ENCODE assay signal across 30 mouse cellular contexts in genomic region chr2:165475850-165476249, GRCm38 (mm10). TPM values are rescaled to one million over a fixed set of nuclear protein-coding genes. Genes with fewer than 3 reads are reported as not detected.
DNase-seq lines count a peak whose midpoint lies in the region; ATAC-seq and TF ChIP-seq lines count a peak whose summit lies in the region.
"Had no signal": no experiment of that assay in that cellular context is flagged by ENCODE, and none has a peak within 500 bp of the region (broad histone marks: within the 10 kb centered on the region; RNA-seq: fewer than 3 reads in every experiment).

No protein-coding gene starts in this region.

- WGBS in forebrain, embryonic 10.5 days, result 65% methylated on average over 5 of the region's 5 CpGs
- 55% methylated on average over 5 of the region's 5 CpGs for WGBS in forebrain, postnatal 0 days
- 41% methylated on average over 5 of the region's 5 CpGs for WGBS in kidney, adult 2 months
- 45% methylated on average over 5 of the region's 5 CpGs for WGBS in kidney, postnatal 0 days
- WGBS in midbrain, embryonic 11.5 days, result 58% methylated on average over 5 of the region's 5 CpGs
- 43% methylated on average over 5 of the region's 5 CpGs for WGBS in midbrain, embryonic 16.5 days

- no peak overlapping the region for H3K9ac ChIP-seq in forebrain, postnatal 0 days
- no peak overlapping the region for H3K9ac ChIP-seq in kidney, postnatal 0 days (ENCODE audit: low read depth, low read length)
- H3K9ac ChIP-seq in midbrain, embryonic 11.5 days (ENCODE audit: low read length), result no peak overlapping the region
- H3K9ac ChIP-seq in midbrain, embryonic 16.5 days (ENCODE audit: low read depth, low read length), result no peak overlapping the region
- H3K9ac ChIP-seq: embryonic facial prominence, embryonic 13.5 days; embryonic facial prominence, embryonic 15.5 days; forebrain, embryonic 13.5 days; forebrain, embryonic 15.5 days had no signal

- H3K4me3 ChIP-seq in forebrain, embryonic 10.5 days, result no peak overlapping the region
- H3K4me3 ChIP-seq in forebrain, postnatal 0 days (ENCODE audit: low read depth, low read length), result no peak overlapping the region
- no peak overlapping the region for H3K4me3 ChIP-seq in kidney, adult 2 months (ENCODE audit: insufficient read depth, low read depth, low read length)
- H3K4me3 ChIP-seq in kidney, postnatal 0 days (replicated peaks; ENCODE audit: low read depth, low read length), result no peak overlapping the region
- H3K4me3 ChIP-seq in midbrain, embryonic 11.5 days (ENCODE audit: low read depth, low read length), result no peak overlapping the region
- no peak overlapping the region for H3K4me3 ChIP-seq in midbrain, embryonic 16.5 days (ENCODE audit: low read depth, low read length)
- H3K4me3 ChIP-seq: embryonic facial prominence, embryonic 13.5 days; embryonic facial prominence, embryonic 15.5 days; erythroblast, embryonic 14.5 days; forebrain, embryonic 13.5 days; forebrain, embryonic 15.5 days had no signal

- ATAC-seq in forebrain, postnatal 0 days, result no peak
- ATAC-seq in kidney, postnatal 0 days (replicated peaks; ENCODE audit: low FRiP score, low read depth), result 0 out of 2 replicates have a peak, but pooled peaks have one; percentile 7
- ATAC-seq in midbrain, embryonic 11.5 days (ENCODE audit: low FRiP score), result no peak
- ATAC-seq in midbrain, embryonic 16.5 days, result no peak
- ATAC-seq: activated CD4-positive, CD25-positive, alpha-beta regulatory T cell, adult 4 months; CD4-positive, CD25-positive, alpha-beta regulatory T cell, adult 4 months; forebrain, embryonic 13.5 days; forebrain, embryonic 15.5 days; Patski had no signal

- H3K4me1 ChIP-seq in forebrain, embryonic 10.5 days, result peaks cover 24% of the 10 kb centered on the region
- no peaks in the 10 kb centered on the region for H3K4me1 ChIP-seq in forebrain, postnatal 0 days (ENCODE audit: insufficient read depth)
- H3K4me1 ChIP-seq in kidney, adult 2 months (ENCODE audit: control insufficient read depth, insufficient read depth, low read length), result peaks cover 8% of the 10 kb centered on the region; the same call in 1 of the 2 replicates
- H3K4me1 ChIP-seq in kidney, postnatal 0 days (replicated peaks; ENCODE audit: insufficient read depth, low read length), result no peaks in the 10 kb centered on the region; the same call in 1 of the 2 replicates
- H3K4me1 ChIP-seq in midbrain, embryonic 11.5 days (ENCODE audit: control insufficient read depth, insufficient read depth, low read length), result peaks cover 5% of the 10 kb centered on the region
- no peaks in the 10 kb centered on the region for H3K4me1 ChIP-seq in midbrain, embryonic 16.5 days (ENCODE audit: control insufficient read depth, insufficient read depth, low read length)

- no peak for TF ChIP-seq POLR2A in kidney, adult 2 months (IDR thresholded peaks at IDR 0.05; ENCODE audit: low read depth, low read length)

- no peak overlapping the region for H3K4me2 ChIP-seq in forebrain, postnatal 0 days (ENCODE audit: low read depth)
- H3K4me2 ChIP-seq in kidney, postnatal 0 days (ENCODE audit: low read length), result no peak overlapping the region
- no peak overlapping the region for H3K4me2 ChIP-seq in midbrain, embryonic 11.5 days
- H3K4me2 ChIP-seq in midbrain, embryonic 16.5 days (ENCODE audit: low read length), result no peak overlapping the region
- H3K4me2 ChIP-seq: embryonic facial prominence, embryonic 13.5 days; embryonic facial prominence, embryonic 15.5 days; forebrain, embryonic 13.5 days; forebrain, embryonic 15.5 days had no signal

- peaks cover 38% of the 10 kb centered on the region for H3K27me3 ChIP-seq in forebrain, embryonic 10.5 days (ENCODE audit: poor library complexity, severe bottlenecking)
- H3K27me3 ChIP-seq in forebrain, postnatal 0 days (ENCODE audit: insufficient read depth, low read length), result no peaks in the 10 kb centered on the region
- no peaks in the 10 kb centered on the region for H3K27me3 ChIP-seq in kidney, adult 2 months (replicated peaks; ENCODE audit: control insufficient read depth, insufficient read depth, low read length)
- H3K27me3 ChIP-seq in kidney, postnatal 0 days (ENCODE audit: insufficient read depth, low read length), result peaks cover 13% of the 10 kb centered on the region; the same call in 1 of the 2 replicates
- H3K27me3 ChIP-seq in midbrain, embryonic 11.5 days (ENCODE audit: control insufficient read depth, insufficient read depth, low read length), result peaks cover 9% of the 10 kb centered on the region
- H3K27me3 ChIP-seq in midbrain, embryonic 16.5 days (ENCODE audit: control insufficient read depth, insufficient read depth, low read depth, low read length), result peaks cover 16% of the 10 kb centered on the region; the same call in 1 of the 2 replicates
- H3K27me3 ChIP-seq: Patski had no signal

- TF ChIP-seq CTCF in forebrain, postnatal 0 days (IDR thresholded peaks at IDR 0.05; ENCODE audit: low read depth), result no peak
- no peak for TF ChIP-seq CTCF in kidney, adult 2 months (conservative IDR thresholded peaks at IDR 0.05; ENCODE audit: insufficient read depth, insufficient read length, low read depth, low read length)
- no peak for TF ChIP-seq CTCF in kidney, postnatal 0 days (IDR thresholded peaks at IDR 0.05; ENCODE audit: low read depth)

- no peak for DNase-seq in forebrain, embryonic 10.5 days (ENCODE audit: extremely low spot score, low spot score)
- DNase-seq in forebrain, postnatal 0 days, result no peak
- peak; percentile 50 for DNase-seq in kidney, adult 2 months
- no peak for DNase-seq in kidney, postnatal 36 days
- no peak for DNase-seq in kidney, postnatal 0 days (ENCODE audit: low spot score)
- no peak for DNase-seq in kidney, postnatal 10 days
- peak; percentile 79 for DNase-seq in midbrain, embryonic 11.5 days (ENCODE audit: low spot score, missing footprints)
- DNase-seq: adrenal gland, adult 8-10 months; adrenal gland, postnatal 14 days; adrenal gland, postnatal 36 days; B cell, adult 2 months; cerebellum, adult 11 months; cerebellum, adult 18-20 months; cerebellum, adult 8-10 months; cerebellum, adult 9-11 months; cerebellum, postnatal 14 days; cerebellum, postnatal 36 days; embryo, embryonic 11 days had no signal

- H3K36me3 ChIP-seq in forebrain, embryonic 10.5 days (replicated peaks), result no peaks in the 10 kb centered on the region
- no peaks in the 10 kb centered on the region for H3K36me3 ChIP-seq in forebrain, postnatal 0 days (ENCODE audit: insufficient read depth)
- no peaks in the 10 kb centered on the region for H3K36me3 ChIP-seq in kidney, adult 2 months (ENCODE audit: control insufficient read depth, insufficient read depth, low read length)
- no peaks in the 10 kb centered on the region for H3K36me3 ChIP-seq in kidney, postnatal 0 days (ENCODE audit: insufficient read depth, low read length)
- no peaks in the 10 kb centered on the region for H3K36me3 ChIP-seq in midbrain, embryonic 11.5 days (ENCODE audit: control insufficient read depth, insufficient read depth, low read length)
- no peaks in the 10 kb centered on the region for H3K36me3 ChIP-seq in midbrain, embryonic 16.5 days (ENCODE audit: control insufficient read depth, insufficient read depth, low read length)
- H3K36me3 ChIP-seq: embryonic facial prominence, embryonic 13.5 days; embryonic facial prominence, embryonic 15.5 days; forebrain, embryonic 15.5 days; G1E had no signal

- peak overlapping the region; percentile 32; the same call in 1 of the 2 replicates for H3K27ac ChIP-seq in forebrain, embryonic 10.5 days
- H3K27ac ChIP-seq in forebrain, postnatal 0 days (ENCODE audit: low read depth, low read length), result no peak overlapping the region
- peak overlapping the region; percentile 22; the same call in 1 of the 2 replicates for H3K27ac ChIP-seq in kidney, adult 2 months (ENCODE audit: insufficient read depth, low read depth, low read length)
- H3K27ac ChIP-seq in kidney, postnatal 0 days, result no peak overlapping the region
- no peak overlapping the region for H3K27ac ChIP-seq in midbrain, embryonic 11.5 days (ENCODE audit: low read depth, low read length)
- no peak overlapping the region for H3K27ac ChIP-seq in midbrain, embryonic 16.5 days (ENCODE audit: low read length)
- H3K27ac ChIP-seq: embryonic facial prominence, embryonic 13.5 days; embryonic facial prominence, embryonic 15.5 days; forebrain, embryonic 13.5 days; forebrain, embryonic 15.5 days had no signal

- no peaks in the 10 kb centered on the region for H3K9me3 ChIP-seq in forebrain, embryonic 10.5 days
- no peaks in the 10 kb centered on the region for H3K9me3 ChIP-seq in forebrain, postnatal 0 days (ENCODE audit: low read length)
- no peaks in the 10 kb centered on the region for H3K9me3 ChIP-seq in kidney, postnatal 0 days (replicated peaks; ENCODE audit: low read length)
- H3K9me3 ChIP-seq in midbrain, embryonic 11.5 days (ENCODE audit: control insufficient read depth, low read length), result no peaks in the 10 kb centered on the region
- no peaks in the 10 kb centered on the region for H3K9me3 ChIP-seq in midbrain, embryonic 16.5 days (replicated peaks; ENCODE audit: control insufficient read depth, low read length, poor library complexity, severe bottlenecking)
- H3K9me3 ChIP-seq: embryonic facial prominence, embryonic 13.5 days; embryonic facial prominence, embryonic 15.5 days; forebrain, embryonic 13.5 days; forebrain, embryonic 15.5 days; G1E had no signal

RNA-seq across cellular contexts. Expression of gene Slc13a3, which starts 2.8 kb away (rescaled TPM):
- 0.69 and 0.77 TPM in 2 replicates for polyA plus RNA-seq in forebrain, embryonic 10.5 days (2016; fragmentation: Nextera tagmentation; extraction: Ambion mirVana)
- total RNA-seq in forebrain, postnatal 0 days (2014; rRNA removed), result 12.7 and 24.3 TPM in 2 replicates
- polyA plus RNA-seq in forebrain, postnatal 0 days (2015; fragmentation: Nextera tagmentation; extraction: Ambion mirVana), result 14.4 and 18.0 TPM in 2 replicates
- polyA plus RNA-seq in kidney, adult 2 months (2012; rRNA removed), result 584 and 709 TPM in 2 replicates
- polyA plus RNA-seq in kidney, postnatal 0 days (2015; fragmentation: Nextera tagmentation; extraction: Ambion mirVana), result 8.3 and 9.7 TPM in 2 replicates
- polyA plus RNA-seq in midbrain, embryonic 11.5 days (2014; fragmentation: Nextera tagmentation; extraction: Ambion mirVana), result 1.4 and 2.1 TPM in 2 replicates
- polyA plus RNA-seq in midbrain, embryonic 16.5 days (2015; fragmentation: Nextera tagmentation; extraction: Ambion mirVana), result 8.4 and 10.6 TPM in 2 replicates
- total RNA-seq: CH12.LX; common myeloid progenitor, adult 5-6 weeks had no signal
- polyA plus RNA-seq: activated CD4-positive, CD25-positive, alpha-beta regulatory T cell, adult 4 months; G1E had no signal

RNA-seq across cellular contexts. Expression of gene Trp53rka, which starts 17.3 kb away (rescaled TPM):
- 55.3 and 59.3 TPM in 2 replicates for polyA plus RNA-seq in forebrain, embryonic 10.5 days (2016; fragmentation: Nextera tagmentation; extraction: Ambion mirVana)
- 44.0 and 54.6 TPM in 2 replicates for total RNA-seq in forebrain, postnatal 0 days (2014; rRNA removed)
- 31.8 and 36.8 TPM in 2 replicates for polyA plus RNA-seq in forebrain, postnatal 0 days (2015; fragmentation: Nextera tagmentation; extraction: Ambion mirVana)
- polyA plus RNA-seq in kidney, adult 2 months (2012; rRNA removed), result 15.5 and 16.3 TPM in 2 replicates
- polyA plus RNA-seq in kidney, postnatal 0 days (2015; fragmentation: Nextera tagmentation; extraction: Ambion mirVana), result 27.2 and 27.5 TPM in 2 replicates
- 46.2 and 49.3 TPM in 2 replicates for polyA plus RNA-seq in midbrain, embryonic 11.5 days (2014; fragmentation: Nextera tagmentation; extraction: Ambion mirVana)
- polyA plus RNA-seq in midbrain, embryonic 16.5 days (2015; fragmentation: Nextera tagmentation; extraction: Ambion mirVana), result 39.4 and 41.7 TPM in 2 replicates

RNA-seq across cellular contexts. Expression of gene Slc2a10, which starts 27.7 kb away (rescaled TPM):
- 4.6 and 5.9 TPM in 2 replicates for polyA plus RNA-seq in forebrain, embryonic 10.5 days (2016; fragmentation: Nextera tagmentation; extraction: Ambion mirVana)
- total RNA-seq in forebrain, postnatal 0 days (2014; rRNA removed), result 0.62 and 2.1 TPM in 2 replicates
- polyA plus RNA-seq in forebrain, postnatal 0 days (2015; fragmentation: Nextera tagmentation; extraction: Ambion mirVana), result 0.84 and 2.1 TPM in 2 replicates
- polyA plus RNA-seq in kidney, adult 2 months (2012; rRNA removed), result 1.5 and 1.7 TPM in 2 replicates
- polyA plus RNA-seq in kidney, postnatal 0 days (2015; fragmentation: Nextera tagmentation; extraction: Ambion mirVana), result 3.2 and 4.3 TPM in 2 replicates
- 2.8 TPM in 2 replicates for polyA plus RNA-seq in midbrain, embryonic 11.5 days (2014; fragmentation: Nextera tagmentation; extraction: Ambion mirVana)
- polyA plus RNA-seq in midbrain, embryonic 16.5 days (2015; fragmentation: Nextera tagmentation; extraction: Ambion mirVana), result 1.7 and 1.9 TPM in 2 replicates
- total RNA-seq: CH12.LX had no signal
- polyA plus RNA-seq: activated CD4-positive, CD25-positive, alpha-beta regulatory T cell, adult 4 months; CD4-positive, CD25-positive, alpha-beta regulatory T cell, adult 4 months; erythroblast, embryonic 14.5 days; G1E; Patski had no signal

Comparison
In these comparisons a context has a peak if more than half of its experiments do, and no peak if none do; other contexts are left out.
1. DNase-seq: peak in kidney, adult 2 months (single experiment) and midbrain, embryonic 11.5 days (single experiment); none in forebrain, embryonic 10.5 days (single experiment), forebrain, postnatal 0 days (single experiment), kidney, postnatal 36 days (0 of 2), kidney, postnatal 0 days (single experiment) and kidney, postnatal 10 days (single experiment).
2. H3K27ac ChIP-seq: peak in forebrain, embryonic 10.5 days (single experiment) and kidney, adult 2 months (single experiment); none in forebrain, postnatal 0 days (single experiment), kidney, postnatal 0 days (single experiment), midbrain, embryonic 11.5 days (single experiment) and midbrain, embryonic 16.5 days (single experiment).
3. RNA of gene Slc13a3, which starts 2.8 kb away (polyA plus RNA-seq): 584 to 709 TPM in kidney, adult 2 months; 14.4 to 18.0 TPM in forebrain, postnatal 0 days, 8.4 to 10.6 TPM in midbrain, embryonic 16.5 days, 8.3 to 9.7 TPM in kidney, postnatal 0 days, 1.4 to 2.1 TPM in midbrain, embryonic 11.5 days and 0.69 to 0.77 TPM in forebrain, embryonic 10.5 days; every median in the first group is over 10 times any median in the second.